Mouse (Mus musculus) cortical plate, adult 2 months (tissue): ENCODE results near the gene Ces1e.

ENCODE experiments used
- CTCF ChIP-seq: fragments of 200-500 bp; IDR thresholded peaks from 2 replicates; pipeline ENCODE4 v1.5.1; 2011; ENCODE audit warnings: mild to moderate bottlenecking, control low read depth, low read length; ENCODE audit not compliant: insufficient read depth; ENCODE audit errors: extremely low read depth
- POLR2A ChIP-seq: fragments of 200-500 bp; IDR thresholded peaks from 2 replicates; pipeline ENCODE4 v1.6.1; 2011; ENCODE audit warnings: mild to moderate bottlenecking, low read length, control low read depth; ENCODE audit not compliant: insufficient read depth; ENCODE audit errors: extremely low read depth

- no peak for TF ChIP-seq CTCF
- TF ChIP-seq POLR2A: no peak
Observed at GRCm38 (mm10) chr8:93234706-93235105, 5.3 kb upstream of the Ces1e start.
